In the genomic region with DNA sequence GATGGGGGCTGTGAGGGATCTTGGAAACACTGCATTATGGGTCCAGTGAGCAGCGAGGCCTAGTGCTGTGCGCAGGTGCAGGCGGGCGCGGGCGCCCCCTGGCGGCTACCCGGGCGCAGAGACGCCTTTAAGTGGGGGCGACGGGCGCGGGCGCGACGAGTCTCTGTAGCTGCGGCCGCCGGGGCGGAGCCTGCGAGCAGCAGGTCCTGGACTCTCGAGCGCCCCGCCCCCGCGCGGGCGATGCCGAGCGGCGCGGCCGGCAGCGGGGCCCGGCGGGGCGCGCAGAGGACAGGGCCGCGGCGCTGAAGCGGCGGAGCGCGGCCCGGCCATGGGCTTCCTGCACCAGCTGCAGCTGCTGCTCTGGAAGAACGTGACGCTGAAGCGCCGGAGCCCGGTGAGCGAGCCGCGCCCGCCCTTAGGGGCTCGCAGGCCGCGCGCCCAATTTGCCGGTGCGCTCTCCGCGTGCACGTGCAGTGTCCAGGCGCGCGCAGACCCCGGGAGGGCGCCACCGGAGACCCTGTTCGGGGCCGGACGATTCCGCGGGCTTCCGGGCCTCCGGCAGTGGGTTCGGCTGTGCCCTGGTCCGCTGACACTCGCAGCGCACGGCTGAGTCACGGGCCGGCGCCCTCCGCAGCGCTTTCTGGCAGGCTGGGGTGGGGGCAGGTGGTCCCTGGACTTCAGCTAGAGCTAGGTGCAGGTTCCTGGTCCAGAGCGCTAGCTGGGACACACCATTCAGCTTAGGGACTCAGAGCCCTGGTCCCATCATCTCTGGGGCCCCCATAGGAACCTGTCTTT, we compare ENCODE assay signal across 7 mouse cellular contexts. TPM values are rescaled to one million over a fixed set of nuclear protein-coding genes. Genes with fewer than 3 reads are reported as not detected.
DNase-seq lines count a peak whose midpoint lies in the region; ATAC-seq lines count a peak whose summit lies in the region.

A gene (plus strand): TSS at position 262 of the 795 bp plus-strand sequence.

- no peaks in the 10 kb centered on the region for H3K36me3 ChIP-seq in intestine, embryonic 16.5 days (ENCODE audit: control insufficient read depth, insufficient read depth, low read length)
- H3K36me3 ChIP-seq in midbrain, embryonic 11.5 days (ENCODE audit: control insufficient read depth, insufficient read depth, low read length) = no peaks in the 10 kb centered on the region

- H3K9ac ChIP-seq in intestine, embryonic 16.5 days (ENCODE audit: low read depth, low read length) = peak within 1 kb of the TSS; percentile 76
- peak within 1 kb of the TSS; percentile 79 for H3K9ac ChIP-seq in midbrain, embryonic 11.5 days (ENCODE audit: low read length)

- H3K4me1 ChIP-seq in intestine, embryonic 16.5 days (ENCODE audit: control insufficient read depth, insufficient read depth, low read length) = 0 out of 2 replicates have a peak, but pooled peaks cover 3% of the 10 kb centered on the region
- peaks cover 9% of the 10 kb centered on the region for H3K4me1 ChIP-seq in midbrain, embryonic 11.5 days (ENCODE audit: control insufficient read depth, insufficient read depth, low read length)

- under 1% methylated on average over 89 of the region's 89 CpGs for WGBS in intestine, embryonic 16.5 days
- under 1% methylated on average over 82 of the region's 89 CpGs for WGBS in midbrain, embryonic 11.5 days

- peak; percentile 91 for ATAC-seq in intestine, embryonic 16.5 days
- ATAC-seq in midbrain, embryonic 11.5 days (ENCODE audit: low FRiP score) = peak; percentile 91

- intact Hi-C loops in left cerebral cortex, postnatal 36 days (cut with DNase I) = loop anchor here (5.0 to 10.0 kb wide), 2 partner anchors 66 to 119 kb away; a partner anchor contains a TSS

- peak; percentile 96 for DNase-seq in adrenal gland, adult 2 months
- DNase-seq in embryo, embryonic 11.5 days (ENCODE audit: low read depth, low spot score) = peak; percentile 83
- DNase-seq in gastrocnemius, postnatal 4 days (ENCODE audit: low spot score in 2 of 2) = peak; percentile 92 to 94
- DNase-seq in left cerebral cortex, postnatal 36 days (ENCODE audit: low spot score in 2 of 2) = peak; percentile 96 to 97
- peak; percentile 99 for DNase-seq in midbrain, embryonic 11.5 days (ENCODE audit: low spot score, missing footprints)
- DNase-seq in skeletal muscle tissue, adult 2 months (ENCODE audit: low read depth, low spot score) = peak; percentile 90

- peak within 1 kb of the TSS; percentile 97 for H3K4me2 ChIP-seq in intestine, embryonic 16.5 days (ENCODE audit: low read depth, low read length)
- H3K4me2 ChIP-seq in midbrain, embryonic 11.5 days = peak within 1 kb of the TSS; percentile 77

- H3K4me3 ChIP-seq in intestine, embryonic 16.5 days (ENCODE audit: low read length) = peak within 1 kb of the TSS; percentile 75
- H3K4me3 ChIP-seq in midbrain, embryonic 11.5 days (ENCODE audit: low read depth, low read length) = peak within 1 kb of the TSS; percentile 69

- no peaks in the 10 kb centered on the region for H3K9me3 ChIP-seq in intestine, embryonic 16.5 days (ENCODE audit: control insufficient read depth, low read length)
- no peaks in the 10 kb centered on the region for H3K9me3 ChIP-seq in midbrain, embryonic 11.5 days (ENCODE audit: control insufficient read depth, low read length)

- H3K27ac ChIP-seq in intestine, embryonic 16.5 days (ENCODE audit: low read length) = no peak within 1 kb of the TSS
- peak within 1 kb of the TSS; percentile 36; the same call in 1 of the 2 replicates for H3K27ac ChIP-seq in midbrain, embryonic 11.5 days (ENCODE audit: low read depth, low read length)

- H3K27me3 ChIP-seq in intestine, embryonic 16.5 days (replicated peaks; ENCODE audit: control insufficient read depth, insufficient read depth, low read length) = peaks cover 12% of the 10 kb centered on the region; the same call in 1 of the 2 replicates
- peaks cover 13% of the 10 kb centered on the region for H3K27me3 ChIP-seq in midbrain, embryonic 11.5 days (ENCODE audit: control insufficient read depth, insufficient read depth, low read length)

RNA-seq across cellular contexts. Expression of the gene that starts here (rescaled TPM):
- 10 to 100 TPM; 32.1 to 42.7 TPM for total RNA-seq in adrenal gland, adult 2 months (2021)
- 86.8 and 118 TPM in 2 replicates for polyA plus RNA-seq in adrenal gland, adult 2 months (2012; rRNA removed)
- total RNA-seq in gastrocnemius, postnatal 4 days (2021) = 10 to 100 TPM; 12.7 to 13.8 TPM
- 2.1 and 2.8 TPM in 2 replicates for polyA plus RNA-seq in intestine, embryonic 16.5 days (2015; fragmentation: Nextera tagmentation; extraction: Ambion mirVana)
- total RNA-seq in left cerebral cortex, postnatal 36 days (2021) = 100 to 1,000 TPM; 169 to 174 TPM
- polyA plus RNA-seq in midbrain, embryonic 11.5 days (2014; fragmentation: Nextera tagmentation; extraction: Ambion mirVana) = 5.2 and 5.4 TPM in 2 replicates

Comparison
In these comparisons a context has a peak if more than half of its experiments do, and no peak if none do; other contexts are left out.
1. RNA of the gene that starts here (polyA plus RNA-seq): 86.8 to 118 TPM in adrenal gland, adult 2 months; 5.2 to 5.4 TPM in midbrain, embryonic 11.5 days and 2.1 to 2.8 TPM in intestine, embryonic 16.5 days; every median in the first group is over 10 times any median in the second.
2. Peak in every context shown above with its lines, with median percentiles within 50 percentile points of each other: DNase-seq.